Mouse (Mus musculus) liver, postnatal 0 days (tissue): Measurements from ENCODE around the gene Trim47.

Source experiments
- CTCF ChIP-seq: sonication (generic); IDR thresholded peaks from 2 replicates; pipeline ENCODE4 v1.5.1; 2016; ENCODE audit warnings: antibody characterized with exemption, low read depth
- EP300 ChIP-seq: IDR thresholded peaks from 2 replicates; pipeline ENCODE4 v1.6.1; 2016; ENCODE audit warnings: antibody characterized with exemption, low read depth, mild to moderate bottlenecking

- TF ChIP-seq EP300 (no peak), CTCF (peak; percentile 52)
Observed at GRCm38 (mm10) chr11:116132366-116133333, 5.6 kb upstream of the Trim47 start.
